Mouse (Mus musculus) adrenal gland, adult 2 months (tissue): Measurements from ENCODE around the gene Stub1. TPM values are rescaled to one million over a fixed set of nuclear protein-coding genes. Genes with fewer than 3 reads are reported as not detected.

Experiments
- DNase-seq: peaks from one replicate; pipeline ENCODE4 v3.0.0; 2021
- long read RNA-seq: library from polyadenylated mRNA; stranded (forward); transcript quantifications from one replicate; pipeline ENCODE4 v2.0.0, GENCODE M21; 2021
- polyA plus RNA-seq: library from polyadenylated mRNA; depleted of rRNA; stranded (reverse); fragments of >200 nt; gene quantifications from 2 replicates; pipeline ENCODE4 v1.2.3, GENCODE M21; 2012; rRNA removed
- total RNA-seq, 2 experiments: library from RNA; stranded (reverse); gene quantifications; 2 replicates each; pipeline ENCODE4 v1.2.3; 2021

The Stub1 gene
- total RNA-seq: 100 to 1,000 TPM; 149 to 184 TPM
- polyA plus RNA-seq: 224 and 236 TPM in 2 replicates
- long read RNA-seq, transcript Stub1-201 (7 exons, 1,803 nt): major isoform, 242 of 308 reads
- long read RNA-seq, transcript Stub1-206 (6 exons, 1,408 nt): minor isoform, 11 of 308 reads
- long read RNA-seq, transcript Stub1-202 (5 exons, 1,498 nt): minor isoform, 7 of 308 reads
- long read RNA-seq, transcript Stub1-207 (7 exons, 1,341 nt): minor isoform, 10 of 308 reads
- long read RNA-seq, partial matches to known transcripts: 14 of 308 reads
- long read RNA-seq, other reads (novel, unspliced or antisense): 19 of 308 reads

DNA sequence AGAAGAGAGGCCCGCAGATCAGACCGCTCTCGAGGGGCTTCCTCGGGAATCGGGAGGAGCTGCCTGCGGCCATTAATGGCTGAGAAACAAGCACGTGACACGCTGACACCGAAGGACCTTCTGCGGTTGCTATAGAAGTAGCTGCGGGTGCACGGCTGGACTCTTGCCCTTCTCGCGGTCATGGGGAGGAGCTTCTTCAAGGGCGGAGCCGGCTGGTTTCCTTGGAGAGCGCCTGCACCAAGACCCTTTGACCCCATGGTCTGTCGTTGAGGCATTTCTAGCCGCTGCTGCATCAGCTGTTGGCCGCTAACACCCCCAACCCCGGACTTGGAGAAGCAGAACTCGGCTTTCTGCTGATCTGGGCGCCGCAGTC, at the start of gene Stub1:
Stub1 (minus strand) TSS at position 114 of the 373 bp plus-strand sequence.
- peak; percentile 97 for DNase-seq

DNA sequence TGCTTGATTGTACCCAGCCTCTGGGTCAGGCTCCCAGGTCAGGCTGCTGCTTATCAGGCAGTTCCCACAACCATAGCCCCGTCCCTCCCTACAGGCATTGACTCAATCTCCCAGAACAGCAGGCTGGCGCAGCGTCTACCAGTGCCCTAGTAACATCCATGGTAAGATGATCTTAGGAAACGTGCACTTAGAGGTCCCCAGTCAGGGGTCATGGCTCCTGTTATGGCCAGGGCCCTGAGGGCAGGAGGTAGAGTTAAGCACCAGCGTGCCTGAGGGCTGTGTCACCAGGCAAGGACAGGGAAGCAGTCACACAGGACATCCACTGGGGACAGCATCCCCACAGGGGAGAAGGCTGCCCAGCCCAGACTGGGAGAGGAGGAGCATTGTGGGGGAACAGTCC, 49.1 kb upstream of the Stub1 start:
- peak; percentile 36 for DNase-seq

DNA sequence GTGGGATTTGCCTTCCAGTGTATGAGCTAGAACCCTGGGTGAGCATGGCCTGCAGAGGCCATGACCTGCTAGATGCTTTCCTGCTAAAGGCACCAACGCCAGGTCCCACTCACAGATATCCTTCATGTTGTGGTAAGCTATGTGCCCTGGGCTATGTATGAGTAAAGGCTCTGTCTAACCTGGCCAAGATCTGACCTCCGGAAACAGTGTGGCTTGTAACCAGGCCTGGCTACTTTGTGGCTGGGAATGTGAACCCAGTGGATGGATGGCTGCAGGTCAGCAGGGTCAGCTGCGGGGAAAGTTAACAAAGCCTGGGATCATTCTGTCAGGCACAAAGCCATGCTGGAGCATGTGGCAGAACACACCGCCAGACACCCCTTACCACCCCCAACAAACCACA, 48.5 kb upstream of the Stub1 start:
- no peak for DNase-seq

DNA sequence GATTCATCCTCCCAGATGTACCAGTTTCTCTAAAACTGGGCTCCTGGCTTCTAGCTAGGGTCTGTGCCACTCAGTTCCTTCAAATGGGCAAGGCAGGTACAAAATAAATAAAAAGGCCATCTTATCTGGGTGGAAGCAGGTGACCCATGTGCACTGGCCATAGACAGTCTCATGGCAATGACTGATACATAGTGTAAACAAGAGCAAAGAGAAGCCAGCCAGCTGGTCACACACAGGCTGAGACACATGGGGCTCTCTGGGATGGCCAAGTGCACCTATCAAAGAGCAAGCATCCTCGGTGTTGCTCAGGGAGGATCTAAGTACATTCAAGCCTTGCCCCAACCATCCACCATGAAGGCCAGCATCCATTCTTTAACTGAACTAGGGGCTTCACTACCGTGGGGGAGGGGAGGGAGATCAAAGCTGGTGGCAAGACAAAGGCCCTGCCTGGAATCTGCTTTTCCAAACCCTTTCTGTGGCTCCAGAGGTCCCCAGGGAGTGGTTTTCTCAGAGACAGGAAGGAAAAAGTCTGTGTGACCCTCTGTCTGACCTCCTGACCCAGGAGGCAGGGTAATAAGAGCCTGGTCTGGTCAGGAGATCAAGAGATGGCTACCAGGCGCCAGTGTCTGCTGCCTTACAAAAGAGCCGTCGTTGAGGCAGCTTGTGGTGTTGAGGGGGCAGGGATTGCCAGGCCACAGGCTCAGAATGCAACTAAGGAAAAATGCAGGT, 47.9 kb upstream of the Stub1 start:
- DNase-seq: peak; percentile 38

DNA sequence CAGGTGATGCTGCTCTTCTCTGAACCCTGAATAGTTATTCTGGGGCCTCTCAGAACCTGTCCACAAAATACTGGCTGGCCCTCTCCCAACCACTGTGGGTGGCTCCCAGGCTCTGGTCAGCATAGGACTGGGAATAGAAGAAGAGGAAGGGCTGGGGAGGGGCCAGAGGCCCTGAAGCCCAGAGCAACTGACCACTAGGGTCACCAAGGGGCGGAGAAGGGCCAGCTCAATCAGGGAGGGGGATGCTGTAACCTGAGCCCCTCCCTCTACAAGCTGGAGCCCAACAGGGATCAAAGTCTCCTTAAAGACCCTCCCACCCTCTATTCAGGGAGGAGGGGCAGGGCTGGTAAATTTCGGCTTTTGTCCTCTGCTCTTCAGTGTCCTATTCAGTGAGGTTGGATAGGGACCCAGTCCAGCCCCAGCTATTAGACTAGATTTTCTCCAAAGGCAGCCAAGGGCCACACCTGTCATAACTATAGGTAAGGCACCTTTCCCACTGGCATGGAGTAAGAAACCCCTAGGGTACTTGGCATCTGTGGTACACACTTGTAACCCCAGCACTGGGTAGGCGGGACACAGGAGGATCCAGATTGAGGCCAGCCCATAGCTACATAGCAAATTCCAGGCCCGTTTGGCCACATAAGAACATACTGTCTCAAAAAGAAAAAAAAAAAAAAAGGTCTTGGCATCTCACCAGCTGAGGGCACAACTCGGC, 47.1 kb upstream of the Stub1 start, which contains the start of gene Wfikkn1:
Wfikkn1 (minus strand) TSS at position 663 of the 715 bp plus-strand sequence.
- DNase-seq: no peak

DNA sequence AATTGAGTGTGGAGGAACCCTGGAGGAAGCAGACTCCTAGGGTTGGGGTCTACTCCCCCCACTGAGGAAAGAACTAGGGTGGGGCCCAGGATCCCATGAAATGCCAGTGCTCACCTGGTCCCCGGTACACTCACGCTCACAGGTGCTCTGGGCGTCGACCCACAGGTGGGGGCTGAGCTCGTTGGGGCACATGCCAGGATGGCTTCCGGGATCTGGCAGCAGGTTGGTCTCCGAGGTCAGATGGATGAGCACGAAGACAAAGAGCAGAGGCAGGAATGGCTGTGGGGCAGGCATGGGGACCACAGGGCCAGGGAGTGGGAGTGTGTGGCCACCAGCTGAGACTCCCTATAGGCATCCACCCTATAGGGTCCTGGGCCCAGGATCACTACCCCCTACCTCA, 46.5 kb upstream of the Stub1 start:
- DNase-seq: peak; percentile 14

DNA sequence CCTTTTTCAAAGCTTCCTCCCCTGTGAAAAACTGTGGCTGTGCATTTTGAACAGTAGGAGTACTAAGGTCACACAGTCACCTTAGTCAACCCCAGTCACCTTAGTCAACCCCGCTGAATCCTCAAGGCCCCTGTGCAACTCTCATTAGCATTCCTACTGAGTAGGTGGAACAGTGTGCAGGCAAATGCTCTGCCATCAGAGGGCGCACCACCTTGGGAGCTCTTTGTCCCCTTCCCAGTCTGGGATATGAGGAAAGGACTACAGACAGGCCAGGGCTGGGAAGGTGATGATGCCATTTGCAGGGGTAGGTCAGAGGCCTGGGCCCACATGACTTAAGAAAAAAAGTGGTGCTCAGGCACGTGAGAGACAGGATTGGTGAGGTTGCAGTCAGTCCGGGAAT, 46.1 kb upstream of the Stub1 start:
- DNase-seq: peak; percentile 74

DNA sequence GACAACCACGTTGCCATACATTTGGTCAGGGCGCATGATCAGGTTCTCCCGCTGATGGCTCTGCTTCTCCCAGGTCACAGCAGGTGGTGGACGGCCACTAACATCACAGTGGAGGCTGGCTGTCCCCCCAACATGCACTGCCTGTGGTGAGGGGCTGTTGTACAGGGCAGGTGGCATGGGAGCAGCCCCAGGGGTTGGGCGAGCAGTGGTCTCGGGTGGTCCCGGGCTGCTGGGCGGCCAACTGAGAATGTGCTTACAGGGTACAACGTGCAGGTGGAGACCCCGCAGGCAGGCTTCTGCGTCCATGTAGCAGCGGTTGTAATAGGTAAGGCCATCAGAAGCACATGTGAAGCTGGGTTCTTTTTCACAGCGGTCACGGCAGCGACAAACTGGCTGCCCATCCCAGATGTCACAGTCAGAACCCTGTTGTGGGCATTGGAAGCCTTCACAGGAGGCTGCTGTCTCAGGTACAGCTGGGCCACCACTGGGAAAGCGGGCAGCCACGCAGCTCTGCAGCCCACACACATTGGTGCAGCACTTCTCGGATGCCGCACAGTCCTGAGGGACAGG, 45.5 kb upstream of the Stub1 start:
- peak; percentile 16 for DNase-seq

DNA sequence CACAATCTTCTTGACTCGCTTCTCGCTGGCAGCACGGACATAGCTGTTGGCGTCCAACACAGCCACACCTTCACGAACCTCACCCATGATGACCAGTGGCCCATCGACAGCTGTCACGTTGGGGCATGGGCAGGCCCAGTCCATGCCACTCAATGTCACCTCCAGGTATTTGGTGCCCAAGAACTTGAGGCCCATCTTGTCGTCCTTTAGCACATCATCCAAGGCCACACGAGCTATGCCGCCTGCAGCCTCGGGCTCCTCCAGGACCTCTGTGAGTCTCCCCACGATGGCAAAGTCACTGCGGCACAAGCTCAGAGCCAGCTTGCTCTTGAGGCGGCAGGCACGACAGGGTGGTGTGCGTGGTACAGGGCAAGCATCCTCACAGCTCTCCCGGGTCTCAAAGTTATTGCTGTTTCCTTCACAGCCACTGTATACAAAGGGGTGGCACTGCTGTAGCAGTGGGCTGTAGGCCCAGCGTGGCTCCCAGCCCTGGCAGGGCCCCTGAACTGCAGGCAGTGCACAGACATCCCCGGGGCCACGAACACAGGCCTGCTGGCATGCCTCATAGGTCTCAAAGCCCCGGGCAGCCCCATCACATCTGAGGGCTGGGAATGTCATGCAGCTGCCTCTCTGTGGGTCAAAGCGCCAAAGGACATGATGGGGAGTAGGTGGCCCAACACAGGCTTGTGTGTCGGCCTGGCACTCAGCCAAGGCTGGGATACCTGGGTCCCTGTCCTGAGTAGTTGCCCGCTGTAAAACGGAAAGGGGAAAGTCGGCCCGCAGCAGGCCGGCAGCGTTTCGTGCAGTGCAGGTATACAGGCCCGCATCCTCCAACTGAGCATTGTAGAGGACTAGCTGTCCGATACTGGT, 44.8 kb upstream of the Stub1 start:
- peak; percentile 30 for DNase-seq

DNA sequence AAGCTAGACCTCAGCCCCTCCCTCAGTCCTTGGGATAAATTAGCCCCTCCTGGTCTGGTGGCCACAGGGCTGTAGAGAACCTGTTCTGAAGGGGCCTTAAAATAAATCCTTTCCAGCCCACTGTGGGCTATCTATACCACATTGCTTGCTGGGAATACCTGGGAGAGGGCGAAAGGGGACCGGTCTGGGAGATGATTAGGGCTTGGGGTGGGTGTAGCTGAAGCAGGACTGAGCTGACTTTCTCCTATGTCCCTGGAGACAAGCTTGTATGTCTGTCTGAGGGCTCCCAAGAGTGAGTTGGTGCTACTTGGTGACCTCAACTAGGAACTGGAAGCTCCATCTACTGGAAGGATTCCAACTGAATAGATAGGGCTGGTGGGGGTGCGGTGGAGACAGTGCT, 43.8 kb upstream of the Stub1 start:
- DNase-seq: no peak

DNA sequence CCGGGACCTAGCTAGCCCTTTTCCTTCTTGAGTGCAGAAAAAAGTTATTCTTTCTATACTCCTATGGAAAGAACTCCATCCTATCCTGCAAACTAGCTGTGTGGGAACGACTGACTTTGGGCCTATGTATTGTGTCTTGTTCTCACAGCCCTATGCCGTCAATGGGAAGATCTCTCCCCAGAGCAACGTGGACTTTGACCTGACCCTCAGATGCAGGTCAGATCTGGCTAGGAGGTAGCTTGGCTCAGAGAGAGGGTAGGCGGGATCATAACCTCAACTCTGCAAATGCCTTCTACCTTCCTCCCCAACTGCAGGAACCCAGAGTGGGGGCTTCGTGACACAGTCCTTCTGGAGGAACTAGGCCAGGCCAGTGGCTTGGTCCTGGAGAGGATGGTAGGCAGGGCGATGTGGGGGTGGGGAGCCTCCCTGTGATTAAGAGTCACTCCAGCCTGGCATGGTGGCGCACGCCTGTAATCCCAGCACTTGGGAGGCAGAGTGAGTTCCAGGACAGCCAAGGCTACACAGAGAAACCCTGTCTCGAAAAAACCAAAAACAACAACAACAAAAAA, 43.2 kb upstream of the Stub1 start:
- DNase-seq: peak; percentile 43

DNA sequence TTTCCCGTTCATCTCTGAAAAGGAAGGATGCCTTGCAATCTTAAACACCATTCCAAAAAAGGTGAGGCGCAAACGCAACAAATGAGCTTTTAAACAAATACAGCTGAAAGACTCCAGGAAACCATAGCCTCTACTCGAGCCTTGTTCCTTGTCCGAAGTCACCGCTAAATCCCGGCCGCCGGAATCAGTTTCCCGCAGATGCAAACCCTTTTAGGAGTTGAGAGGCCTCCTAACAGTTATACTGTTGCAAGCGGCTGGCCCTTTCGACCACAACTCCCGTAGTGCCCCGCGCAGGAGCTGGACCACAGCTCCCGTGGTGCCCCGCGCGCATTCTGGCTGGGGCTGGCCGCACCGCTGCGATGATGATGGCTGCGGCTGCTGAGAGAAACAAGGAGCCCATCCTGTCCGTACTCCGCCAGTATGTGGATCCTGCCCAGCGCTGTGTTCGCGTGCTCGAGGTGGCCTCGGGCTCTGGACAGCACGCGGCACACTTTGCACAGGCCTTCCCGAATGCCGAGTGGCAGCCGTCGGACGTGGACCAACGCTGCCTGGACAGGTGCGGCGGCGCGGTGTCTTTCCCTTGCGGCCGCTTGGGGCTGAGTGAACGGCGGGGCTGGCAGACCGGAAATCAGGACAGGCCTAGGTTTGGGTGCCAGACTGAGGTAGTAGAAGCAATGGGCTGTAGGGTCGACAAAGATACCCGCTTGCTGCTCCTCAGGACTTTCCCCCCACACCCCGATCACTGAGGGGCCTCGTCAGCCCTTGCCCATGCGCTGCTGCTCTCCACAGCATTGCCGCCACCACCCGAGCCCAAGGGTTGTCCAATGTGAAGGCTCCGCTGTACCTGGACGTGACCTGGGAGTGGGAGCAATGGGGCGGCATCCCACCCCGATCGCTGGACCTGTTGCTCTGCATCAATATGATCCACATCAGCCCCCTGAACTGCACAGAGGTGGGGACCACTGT, 42.2 kb upstream of the Stub1 start:
- peak; percentile 94 for DNase-seq

DNA sequence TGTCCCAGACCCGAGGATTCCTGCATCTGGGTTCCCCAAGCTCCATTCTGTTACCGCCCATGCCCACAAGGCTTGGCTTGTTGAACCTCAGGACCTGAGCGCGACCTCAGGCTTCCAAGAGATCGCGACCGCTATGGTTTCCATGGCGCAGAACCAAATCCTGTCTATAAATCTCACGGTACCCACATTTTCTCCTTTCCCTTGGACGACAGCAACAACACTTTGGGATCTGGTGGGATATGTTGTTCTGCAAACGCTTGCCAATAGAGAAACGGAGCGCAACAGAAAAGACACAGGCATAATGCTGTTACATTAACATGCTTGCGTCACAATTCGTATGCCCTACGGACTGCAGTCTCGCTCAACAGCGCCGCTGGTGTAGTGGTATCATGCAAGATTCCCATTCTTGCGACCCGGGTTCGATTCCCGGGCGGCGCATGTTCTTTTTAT, 41.5 kb upstream of the Stub1 start, which contains the start of gene Mettl26:
Mettl26 (plus strand) TSS at position 354 of the 450 bp plus-strand sequence.
- DNase-seq: peak; percentile 91

DNA sequence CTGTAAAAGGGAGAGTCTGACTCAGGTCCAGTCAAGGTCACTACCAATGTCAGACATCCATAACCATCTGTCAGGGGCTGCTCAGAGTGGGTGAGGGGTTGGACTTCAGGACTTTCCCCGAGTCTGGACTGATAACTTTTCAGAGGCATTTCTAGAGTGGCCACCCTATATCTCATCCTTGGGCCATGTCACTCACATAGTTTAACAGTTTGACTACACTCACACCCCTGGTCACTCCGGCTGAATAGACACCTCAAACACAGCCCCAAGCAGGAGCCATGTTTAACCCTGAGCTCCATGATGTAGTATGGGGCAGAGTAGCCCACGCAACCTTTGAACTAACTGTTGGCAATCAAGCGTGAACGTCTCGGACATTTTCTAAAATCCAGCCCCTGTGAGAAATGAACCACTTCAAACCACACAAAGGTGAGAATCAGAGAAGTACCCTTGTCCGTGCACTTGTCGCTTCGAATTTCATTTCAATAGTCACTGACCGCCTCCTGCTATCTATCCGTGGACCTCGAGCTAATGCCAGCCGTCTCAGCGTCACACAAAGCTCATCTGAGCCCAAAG, 41.0 kb upstream of the Stub1 start:
- DNase-seq: peak; percentile 76

DNA sequence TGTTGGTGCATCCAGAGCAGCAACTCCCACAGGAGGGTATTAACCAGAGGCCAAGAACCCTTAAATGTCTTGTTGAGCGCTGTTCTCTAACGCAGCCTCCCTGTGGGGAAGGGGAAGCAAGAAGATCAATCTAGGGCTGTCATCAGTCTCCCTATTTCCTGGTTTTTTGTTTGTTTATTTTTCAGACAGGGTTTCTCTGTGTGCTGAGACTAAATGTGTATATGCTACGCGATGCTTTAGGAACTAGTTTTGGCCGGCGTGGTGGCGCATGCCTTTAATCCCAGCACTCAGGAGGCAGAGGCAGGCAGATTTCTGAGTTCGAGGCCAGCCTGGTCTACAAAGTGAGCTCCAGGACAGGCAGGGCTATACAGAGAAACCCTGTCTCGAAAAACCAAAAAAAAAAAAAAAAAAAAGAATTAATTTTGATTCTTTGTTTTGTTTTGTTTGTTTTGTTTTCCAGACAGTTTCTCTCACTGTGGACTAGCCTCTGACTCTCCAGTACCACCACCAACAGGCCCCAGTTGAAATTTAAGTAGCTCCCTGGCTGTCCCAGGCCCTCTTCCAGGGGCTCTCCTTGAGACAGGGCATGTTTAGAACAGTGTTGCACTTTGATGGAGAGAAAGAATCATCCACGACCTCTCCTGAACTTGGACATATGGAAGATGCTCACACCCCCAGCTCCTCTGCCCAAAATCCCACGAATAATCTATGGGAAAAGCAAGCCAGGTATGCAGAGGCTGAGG, 40.4 kb upstream of the Stub1 start:
- no peak for DNase-seq

DNA sequence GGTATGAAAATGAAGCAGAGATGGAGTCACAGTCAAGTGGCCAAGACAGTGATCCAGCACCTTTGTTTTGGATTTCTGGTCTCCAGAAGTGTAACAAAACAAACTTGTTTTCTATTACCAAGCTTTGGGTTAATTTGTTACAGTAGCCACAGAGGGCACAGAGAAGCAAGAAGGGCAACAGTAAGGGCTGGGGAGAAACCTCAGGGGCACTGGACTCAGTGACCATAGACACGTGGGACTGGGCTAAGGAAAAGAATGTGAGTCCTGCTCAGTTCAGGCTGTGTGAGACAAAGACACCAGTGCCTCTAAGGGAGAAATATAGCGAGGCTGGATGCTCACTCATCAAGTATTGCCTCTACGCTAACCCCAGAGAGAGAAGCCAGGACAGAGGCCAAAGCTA, 39.5 kb upstream of the Stub1 start:
- DNase-seq: no peak

DNA sequence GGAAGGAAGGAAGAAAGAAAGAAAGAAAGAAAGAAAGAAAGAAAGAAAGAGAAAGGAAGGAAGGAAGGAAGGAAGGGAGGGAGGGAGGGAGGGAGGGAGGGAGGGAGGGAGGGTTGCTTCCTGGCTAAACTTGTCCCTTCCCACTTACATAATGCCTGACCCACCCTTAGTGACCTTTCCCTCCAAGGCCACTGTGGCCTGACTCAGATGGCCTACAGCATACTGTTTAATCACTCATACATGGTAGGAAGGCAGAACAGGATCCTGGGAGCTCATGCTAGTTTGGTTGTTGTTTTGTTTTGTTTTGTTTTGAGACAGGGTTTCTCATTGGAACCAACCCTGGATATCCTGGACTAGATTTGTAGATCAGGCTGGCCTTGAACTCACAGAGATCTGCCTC, 38.4 kb upstream of the Stub1 start:
- peak; percentile 91 for DNase-seq

DNA sequence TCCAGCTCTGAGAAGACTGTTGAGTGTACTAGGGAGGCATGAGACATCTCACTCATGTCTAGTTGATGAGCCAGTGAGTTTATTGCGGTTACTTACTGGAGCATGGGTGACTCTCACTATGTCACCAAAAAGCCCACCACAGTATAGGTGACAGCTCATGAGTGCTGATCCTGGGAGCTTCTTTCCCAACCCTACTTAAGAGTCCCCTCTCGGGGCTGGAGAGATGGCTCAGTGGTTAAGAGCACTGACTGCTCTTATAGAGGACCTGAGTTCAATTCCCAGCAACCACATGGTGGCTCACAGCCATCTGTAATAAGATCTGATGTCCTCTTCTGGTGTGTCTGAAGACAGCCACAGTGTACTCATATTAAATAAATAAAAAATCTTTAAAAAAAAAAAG, 36.8 kb upstream of the Stub1 start:
- no peak for DNase-seq

DNA sequence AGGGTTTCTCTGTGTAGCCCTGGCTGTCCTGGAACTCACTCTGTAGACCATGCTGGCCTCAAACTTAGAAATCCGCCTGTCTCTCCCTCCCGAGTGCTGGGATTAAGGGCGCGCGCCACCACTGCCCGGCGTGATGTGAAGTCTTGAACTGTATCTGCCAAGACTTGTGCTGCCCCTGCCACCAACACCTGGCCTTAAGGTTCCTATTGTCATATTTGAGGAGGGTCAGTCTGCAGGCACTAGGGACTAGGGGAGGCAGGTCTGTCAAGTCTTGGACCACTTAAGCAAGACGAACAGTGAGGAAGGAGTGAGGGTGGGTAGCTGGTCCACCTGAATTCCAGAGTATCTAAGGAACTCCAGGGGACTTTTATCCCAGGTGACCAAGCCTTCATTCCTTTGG, 36.3 kb upstream of the Stub1 start:
- DNase-seq: no peak
